Comparison of ENCODE assay signal across 8 mouse cellular contexts in genomic region chr1:126492206-126493071, GRCm38 (mm10).
A peak's percentile ranks its signal among the peaks of the same experiment; 100 is the strongest.
DNase-seq lines count a peak whose midpoint lies in the region; ATAC-seq lines count a peak whose summit lies in the region.

No protein-coding gene starts in this region.

- ATAC-seq in granulocyte monocyte progenitor cell, adult 5-6 weeks (replicated peaks; ENCODE audit: poor library complexity, severe bottlenecking): no peak

- DNase-seq in layer of hippocampus, postnatal 10 days (ENCODE audit: low spot score in 2 of 2): peak; percentile 44 to 60
- DNase-seq in layer of hippocampus, adult 9-11 months: no peak
- DNase-seq in adrenal gland, postnatal 25 days: peak; percentile 63
- peak; percentile 17 for DNase-seq in heart, adult 8-10 months (ENCODE audit: low spot score)
- peak; percentile 41 for DNase-seq in kidney, postnatal 10 days
- peak; percentile 59 to 78 for DNase-seq in lung, postnatal 4 days
- DNase-seq in yolk sac, embryonic 10.5 days (ENCODE audit: low spot score): peak; percentile 39
